Mouse (Mus musculus) stomach, postnatal 0 days (tissue): ENCODE measurements at regions not wholly inside any gene's neighbourhood (a gene's known extent, or its start where the extent isn't known, plus 50 kb on each side); places are given as distances from the start of the nearest gene placed in this dataset.

Experiments used
- CTCF ChIP-seq: IDR thresholded peaks from 2 replicates; pipeline ENCODE4 v1.5.1; 2016; ENCODE audit warnings: antibody characterized with exemption, low read depth, mild to moderate bottlenecking, moderate library complexity
- EP300 ChIP-seq: optimal IDR thresholded peaks from 2 replicates; pipeline ENCODE3; 2016; ENCODE audit warnings: antibody characterized with exemption

- TF ChIP-seq CTCF, result no peak
- no peak for TF ChIP-seq EP300
Measured at GRCm38 (mm10) chr3:9948114-9948513, 139.8 kb upstream of the Gm9833 start.
